Mouse (Mus musculus) hindlimb bud, embryonic 11.5 days (tissue): Measurements from ENCODE around the gene Tmem274.
A peak's percentile ranks its signal among the peaks of the same experiment; 100 is the strongest.
"Not testable (repeated sequence)": the region's sequence is repeated elsewhere in the genome, so short reads cannot be mapped to it uniquely, and the experiment has no call there.

Experiments
- DNase-seq: peaks from one replicate; pipeline ENCODE4 v3.0.0-alpha.2; 2012; ENCODE audit warnings: low read depth, low spot score; ENCODE audit errors: extremely low spot score

Gene Tmem274

DNA sequence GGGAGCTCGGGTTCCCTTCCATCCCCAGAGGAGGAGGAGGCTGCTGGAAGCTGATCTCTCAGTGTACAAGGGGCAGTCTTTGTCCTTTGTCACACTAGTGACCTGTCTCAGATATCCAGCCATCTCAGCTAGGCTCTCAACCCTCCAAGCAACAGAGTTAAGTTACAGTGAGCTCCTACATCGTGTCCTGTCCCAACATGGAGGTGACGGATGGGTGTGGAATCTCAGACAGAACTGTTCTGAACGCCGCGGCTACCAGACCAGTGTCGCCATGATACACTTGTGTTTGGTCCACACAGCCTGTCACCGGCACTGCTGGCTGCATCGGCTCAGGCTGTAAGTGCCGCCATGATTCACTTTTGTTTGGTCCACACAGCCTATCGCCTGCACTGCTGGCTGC is at the start of gene Tmem274:
Tmem274 (plus strand) TSS at position 301 of the 400 bp plus-strand sequence.
- DNase-seq = no peak

- DNase-seq = no peak
Observed at GRCm38 (mm10) chr4:149429592-149429991, 47.6 kb upstream of the Tmem274 start.

DNA sequence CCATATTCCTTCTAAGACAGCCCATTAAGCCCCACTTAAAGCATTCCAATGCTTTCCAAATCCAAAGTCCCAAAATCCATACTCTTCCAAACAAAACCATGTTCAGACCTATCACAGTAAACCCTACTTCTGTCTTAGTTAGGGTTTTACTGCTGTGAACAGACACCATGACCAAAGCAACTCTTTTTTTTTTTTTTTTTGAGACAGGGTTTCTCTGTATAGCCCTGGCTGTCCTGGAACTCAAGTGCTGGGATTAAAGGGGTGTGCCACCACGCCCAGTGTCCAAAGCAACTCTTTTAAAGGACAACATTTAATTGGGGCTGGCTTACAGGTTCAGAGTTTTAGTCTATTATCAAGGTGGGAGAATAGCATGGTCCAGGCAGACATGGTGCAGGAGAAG is 45.3 kb upstream of the Tmem274 start:
- not testable (repeated sequence) for DNase-seq

- no peak for DNase-seq
Observed at GRCm38 (mm10) chr4:149440576-149440975, 36.6 kb upstream of the Tmem274 start.

DNA sequence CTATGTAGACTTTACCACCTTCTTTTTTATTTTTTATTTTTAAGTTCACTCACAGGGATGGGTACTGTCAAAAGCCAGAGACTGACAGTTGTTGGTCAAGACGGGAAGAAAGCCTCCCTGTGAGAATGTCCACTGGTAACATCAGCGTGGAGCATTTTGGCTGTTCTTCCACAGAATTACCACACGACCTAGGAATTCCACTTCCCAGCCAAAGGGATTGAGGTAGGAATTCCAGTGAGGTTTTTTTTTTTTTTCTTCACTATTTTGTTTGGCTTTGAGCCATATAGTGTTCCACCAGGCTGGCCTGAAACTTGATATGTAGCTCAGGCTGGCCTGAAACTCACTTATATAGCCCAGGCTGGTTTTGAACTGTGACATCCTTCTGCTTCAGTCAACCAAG is 34.7 kb upstream of the Tmem274 start:
- DNase-seq = no peak

- no peak for DNase-seq
Observed at GRCm38 (mm10) chr4:149444465-149444864, 32.7 kb upstream of the Tmem274 start.

DNA sequence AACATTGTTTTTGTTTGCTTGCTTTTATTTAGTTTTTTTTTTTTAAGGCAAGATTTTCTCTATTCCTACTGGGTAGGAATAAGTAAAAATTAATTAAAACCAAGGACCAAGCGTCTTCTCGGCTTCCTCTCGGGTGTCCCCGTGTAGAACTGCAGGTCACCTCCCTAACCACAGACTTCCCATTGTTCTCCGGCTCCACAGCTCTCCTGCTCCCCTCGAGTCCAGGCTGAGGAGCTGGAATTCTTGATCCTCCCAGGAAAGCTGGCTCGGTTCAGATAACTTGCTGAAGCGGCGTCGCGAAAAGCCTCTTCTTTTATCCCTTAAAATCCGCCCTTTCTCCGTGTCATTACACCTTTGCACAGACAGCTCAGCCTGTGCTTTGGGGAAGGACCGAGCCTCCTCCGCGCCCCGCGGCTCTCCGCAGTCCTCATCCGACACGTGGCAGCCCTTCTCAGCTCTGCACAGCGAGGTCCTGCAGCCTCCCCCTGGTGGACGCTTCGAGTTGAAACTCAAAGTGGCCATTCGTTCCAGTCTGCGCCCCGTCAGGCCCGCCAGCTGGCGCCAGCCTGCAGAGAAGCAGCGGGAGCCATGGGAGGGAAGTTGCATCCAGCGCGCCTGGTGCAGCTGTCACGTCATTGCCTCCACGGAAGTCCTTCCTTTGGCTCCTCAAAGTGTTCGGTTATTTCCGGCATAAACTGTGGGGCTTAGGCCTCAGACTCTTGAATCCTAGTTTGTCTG is 32.0 kb upstream of the Tmem274 start:
- peak; percentile 86 for DNase-seq

- DNase-seq = no peak
Observed at GRCm38 (mm10) chr4:149445868-149446267, 31.3 kb upstream of the Tmem274 start.

DNA sequence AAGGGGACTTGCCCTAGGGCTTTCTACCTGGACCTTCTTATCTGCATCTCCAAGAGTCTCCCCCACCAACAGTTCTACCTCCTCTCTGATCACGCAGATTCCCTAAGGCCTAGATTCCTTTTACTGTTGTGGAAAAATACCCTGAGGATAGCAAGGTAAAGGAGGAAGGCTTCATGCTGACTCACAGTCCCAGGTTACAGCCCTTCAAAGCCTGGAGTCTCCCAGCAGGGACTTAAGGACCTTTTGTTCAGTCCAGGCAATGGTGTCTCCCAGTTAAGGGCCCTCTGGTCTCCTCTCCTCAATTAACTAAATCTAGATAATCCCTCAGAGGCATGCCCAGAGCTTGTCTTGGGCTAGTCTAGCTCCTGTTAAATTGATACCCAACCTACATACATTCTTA is 30.9 kb upstream of the Tmem274 start:
- no peak for DNase-seq

GRCm38 (mm10) chr4:149450636-149451035 is 26.5 kb upstream of the Tmem274 start:
- no peak for DNase-seq

- no peak for DNase-seq
Observed at GRCm38 (mm10) chr4:149453656-149454055, 23.5 kb upstream of the Tmem274 start.

DNA sequence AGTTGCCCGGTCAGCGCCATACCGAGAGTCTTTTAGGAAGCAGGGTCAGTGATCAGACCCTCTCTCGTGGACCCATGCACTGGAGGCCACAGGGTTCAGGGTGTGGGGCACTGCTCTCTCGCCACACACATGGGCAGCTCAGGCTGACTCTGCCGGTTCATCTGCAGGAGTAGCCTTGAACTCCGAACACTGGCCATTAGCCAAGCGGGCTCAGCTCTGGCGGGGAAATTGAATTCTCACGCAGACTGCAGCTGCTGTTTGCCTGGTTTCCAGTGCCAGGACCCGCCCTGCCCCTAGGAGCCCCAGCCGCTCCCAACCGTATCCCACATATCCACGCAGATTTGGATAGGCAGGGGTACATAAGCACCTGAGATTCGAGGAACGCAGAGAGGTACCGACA is 22.9 kb upstream of the Tmem274 start:
- DNase-seq = no peak

GRCm38 (mm10) chr4:149454879-149455278 is 22.3 kb upstream of the Tmem274 start, which contains the start of gene Rbp7:
Gene Rbp7 (minus strand): TSS chr4:149454978.
- DNase-seq = no peak

DNA sequence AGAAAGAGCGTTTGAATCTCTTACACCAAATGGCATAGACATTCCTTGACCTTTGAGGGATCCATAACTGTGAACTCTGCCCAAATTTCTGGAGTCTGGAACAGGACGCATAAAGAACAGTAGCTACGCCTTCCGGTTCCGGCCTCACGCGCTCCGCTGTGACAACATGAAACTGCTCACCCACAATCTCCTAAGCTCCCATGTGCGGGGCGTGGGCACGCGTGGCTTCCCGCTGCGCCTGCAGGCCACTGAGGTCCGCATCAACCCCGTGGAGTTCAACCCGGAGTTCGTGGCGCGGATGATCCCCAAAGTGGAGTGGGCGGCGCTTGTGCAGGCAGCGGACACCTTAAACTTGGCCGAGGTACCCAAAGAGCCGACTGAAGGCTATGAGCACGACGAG is 20.0 kb upstream of the Tmem274 start:
- not testable (repeated sequence) for DNase-seq

GRCm38 (mm10) chr4:149457831-149458430 is 19.2 kb upstream of the Tmem274 start:
- DNase-seq = no peak

DNA sequence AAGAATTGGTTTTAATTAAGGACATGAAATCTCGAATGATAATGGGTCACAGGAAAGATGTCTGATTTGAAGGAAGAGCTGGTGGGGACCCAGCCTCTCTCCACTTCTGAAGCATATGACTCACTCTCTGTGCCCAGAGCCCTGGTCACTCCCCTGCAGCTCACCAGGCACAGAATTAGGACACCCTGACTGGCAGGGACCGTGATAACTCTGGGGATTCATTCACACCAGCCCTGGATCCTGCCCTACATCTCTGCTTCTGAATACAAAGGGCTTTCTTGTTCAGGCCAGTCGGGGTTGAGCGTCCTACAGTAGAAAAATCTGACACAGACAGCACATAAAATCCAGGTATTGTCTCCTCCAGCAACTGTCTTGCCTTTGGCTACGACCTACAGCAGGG is 18.7 kb upstream of the Tmem274 start:
- no peak for DNase-seq

DNA sequence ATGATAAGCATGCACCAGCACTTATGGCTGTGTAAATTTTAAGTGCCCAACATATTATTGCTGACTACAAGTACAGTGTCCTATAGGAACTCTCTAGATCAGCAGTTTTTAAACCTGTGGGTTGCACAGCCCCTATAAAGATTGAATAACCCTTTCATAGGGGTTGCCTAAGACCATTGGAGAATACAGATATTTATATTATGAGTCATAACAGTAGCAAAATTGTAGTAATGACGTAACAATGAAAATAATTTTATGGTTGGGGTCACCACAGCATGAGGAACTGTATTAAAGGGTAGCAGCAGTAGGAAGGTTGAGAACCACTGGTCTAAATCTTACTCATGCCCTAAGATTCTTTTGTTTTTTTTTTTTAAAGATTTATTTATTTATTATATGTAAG is 17.8 kb upstream of the Tmem274 start:
- no peak for DNase-seq

GRCm38 (mm10) chr4:149460475-149460874 is 16.7 kb upstream of the Tmem274 start:
- DNase-seq = not testable (repeated sequence)

DNA sequence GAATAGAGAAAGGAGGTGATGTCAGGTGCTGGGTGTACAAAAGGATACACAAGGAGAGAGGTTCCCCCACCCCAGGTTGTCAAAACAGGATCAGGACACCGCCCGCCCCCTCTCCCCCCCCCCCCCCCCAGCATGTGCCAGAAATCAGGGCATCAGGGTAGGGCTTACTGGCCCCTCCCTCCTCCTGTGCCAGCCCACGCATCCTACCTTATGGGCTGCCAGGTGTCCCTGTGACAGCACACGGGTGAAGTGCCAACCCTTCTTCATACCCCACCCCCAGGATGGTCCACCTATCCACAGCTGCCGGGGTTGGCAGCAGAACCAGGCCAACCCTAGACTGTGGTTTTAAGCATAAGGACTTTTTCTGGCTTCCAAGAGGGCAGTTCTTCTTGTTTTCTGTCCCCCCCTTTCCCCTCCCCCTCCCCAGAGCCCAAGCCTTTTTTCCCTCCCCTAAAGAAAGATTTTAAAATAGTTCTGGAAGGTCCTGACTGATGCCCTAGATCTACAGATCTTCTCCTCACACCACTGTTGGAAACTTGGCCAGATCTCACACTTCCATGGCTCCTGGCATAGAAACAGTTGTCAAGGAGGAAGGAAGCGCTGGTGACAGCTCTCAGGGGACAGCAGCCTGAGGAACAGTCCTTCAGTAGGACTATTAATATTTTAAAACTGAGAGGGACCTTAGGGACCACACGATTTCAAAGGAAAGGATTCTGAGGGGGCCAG is 15.4 kb upstream of the Tmem274 start:
- no peak for DNase-seq

DNA sequence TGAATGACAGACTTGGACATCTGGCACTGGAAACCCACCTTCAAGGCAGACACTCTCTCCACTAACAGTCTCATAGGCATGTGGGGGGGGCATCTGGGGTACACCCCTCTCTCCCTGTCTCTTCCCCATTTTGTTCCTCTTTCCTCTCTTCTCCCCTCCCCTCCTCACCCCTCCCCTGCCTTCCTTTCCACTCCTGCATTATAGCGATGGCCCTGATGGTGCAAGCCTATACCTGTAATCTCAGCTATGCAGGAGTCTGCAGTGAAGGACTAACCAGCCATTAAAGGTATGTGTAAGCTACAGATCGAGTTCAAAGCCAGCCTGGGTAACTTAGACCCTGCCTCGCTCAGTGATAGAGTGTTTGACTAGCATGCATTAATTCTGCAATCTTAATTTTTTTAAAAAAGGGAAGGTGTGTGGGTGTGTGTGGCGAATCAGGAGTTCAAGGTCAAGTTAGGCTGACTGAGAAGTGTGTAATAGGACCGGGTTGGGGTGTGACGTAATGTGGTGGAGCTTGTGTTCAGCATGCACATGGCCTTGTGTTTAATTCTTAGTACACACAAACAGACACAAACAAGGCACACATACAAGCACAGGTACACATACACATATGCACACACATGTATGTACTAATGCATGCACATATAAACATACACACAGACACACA is 14.7 kb upstream of the Tmem274 start:
- DNase-seq = no peak

DNA sequence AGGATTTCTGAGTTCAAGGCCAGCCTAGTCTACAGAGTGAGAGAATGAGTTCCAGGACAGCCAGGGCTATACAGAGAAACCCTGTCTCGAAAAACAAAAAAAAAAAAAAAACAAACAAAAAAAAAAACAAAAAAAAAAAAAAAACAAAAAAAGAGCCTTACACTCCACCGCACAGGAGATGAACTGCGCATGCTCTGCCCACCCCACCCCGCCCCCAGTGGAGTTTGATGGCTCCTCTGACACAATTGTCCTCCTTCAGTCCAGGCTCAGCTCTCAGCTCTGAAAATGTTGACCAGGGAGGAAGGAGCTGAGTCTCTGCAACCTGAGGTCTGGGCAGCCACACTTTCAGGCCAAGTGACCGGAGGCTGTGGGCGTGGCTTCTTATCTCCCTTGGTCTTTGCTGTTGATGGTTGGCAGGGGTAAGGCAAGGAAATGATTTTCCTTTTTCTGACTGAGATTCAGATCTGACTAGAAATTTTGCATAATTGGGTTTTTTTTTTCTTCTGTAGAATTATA is 13.7 kb upstream of the Tmem274 start:
- no peak for DNase-seq
